Mouse (Mus musculus): ENCODE measurements around the gene Stk4.

GRCm38 (mm10) chr2:164059634-164060235 lies 10.4 kb upstream of the Stk4 start:
- TF ChIP-seq POLR2A (IDR thresholded peaks at IDR 0.05; ENCODE audit: low read depth, low read length) (no peak), CTCF (IDR thresholded peaks at IDR 0.05; ENCODE audit: extremely low read depth, insufficient read length, insufficient replicate concordance, low read depth, low read length) (no peak)
